Mouse (Mus musculus) midbrain, embryonic 16.5 days (tissue): ENCODE data around the gene 2310009B15Rik. TPM values are rescaled to one million over a fixed set of nuclear protein-coding genes. Genes with fewer than 3 reads are reported as not detected.

Experiments
- ATAC-seq: fragments of 200-750 bp; cut with Nextera tagmentation; 2 replicates; pipeline ENCODE4 v1.8.0; 2017; ENCODE audit warnings: moderate TSS enrichment
- H3K27ac ChIP-seq: fragments of 300-500 bp; sonication (generic); 2 replicates; pipeline ENCODE4 v1.5.1; 2014; ENCODE audit warnings: mild to moderate bottlenecking, low read length, mixed read lengths
- H3K27me3 ChIP-seq: fragments of 300-500 bp; sonication (generic); 2 replicates; pipeline ENCODE4 v1.6.1; 2014; ENCODE audit warnings: low read depth, low read length, mixed read lengths; ENCODE audit not compliant: control insufficient read depth, insufficient read depth
- H3K36me3 ChIP-seq: fragments of 300-500 bp; sonication (generic); 2 replicates; pipeline ENCODE4 v1.6.1; 2014; ENCODE audit warnings: mild to moderate bottlenecking, low read length, moderate library complexity, mixed read lengths; ENCODE audit not compliant: control insufficient read depth, insufficient read depth
- H3K4me1 ChIP-seq: fragments of 300-500 bp; sonication (generic); 2 replicates; pipeline ENCODE4 v1.6.1; 2014; ENCODE audit warnings: mild to moderate bottlenecking, low read length, mixed read lengths; ENCODE audit not compliant: control insufficient read depth, insufficient read depth
- H3K4me2 ChIP-seq: fragments of 300-500 bp; sonication (generic); 2 replicates; pipeline ENCODE4 v1.6.1; 2014; ENCODE audit warnings: mild to moderate bottlenecking, low read length, mixed read lengths
- H3K4me3 ChIP-seq: fragments of 300-500 bp; sonication (generic); 2 replicates; pipeline ENCODE4 v1.5.1; 2014; ENCODE audit warnings: low read depth, mild to moderate bottlenecking, low read length, moderate library complexity, mixed read lengths
- H3K9ac ChIP-seq: fragments of 300-500 bp; sonication (generic); 2 replicates; pipeline ENCODE4 v1.6.1; 2014; ENCODE audit warnings: low read depth, low read length, mixed read lengths
- H3K9me3 ChIP-seq: fragments of 300-500 bp; sonication (generic); replicated peaks from 2 replicates; pipeline ENCODE4 v1.6.1; 2014; ENCODE audit warnings: mild to moderate bottlenecking, low read length, mixed read lengths; ENCODE audit not compliant: control insufficient read depth, poor library complexity, severe bottlenecking
- WGBS: fragments of 180-500 bp; shearing (Covaris S2); extraction: QIAGEN DNeasy Blood & Tissue Kit; methylation state at CpG from one replicate; pipeline ENCODE4 v1.1.7; 2014; 5-methylcytosine and 5-hydroxymethylcytosine counted together
- polyA plus RNA-seq: library from polyadenylated mRNA; unstranded; fragments of >200 nt; fragmentation: Nextera tagmentation; extraction: Ambion mirVana; gene quantifications from 2 replicates; pipeline ENCODE4 v1.2.1, GENCODE M21; 2015

2310009B15Rik gene
- polyA plus RNA-seq, 1 experiment from 2014 or later: 36.3 TPM

GRCm38 (mm10) chr1:138850823-138851222 lies 5.8 kb downstream of the 2310009B15Rik start:
- Histone ChIP-seq H3K4me1 (peaks cover 14% of the 10 kb centered on the region), H3K9me3 (no peaks in the 10 kb centered on the region), H3K36me3 (no peaks in the 10 kb centered on the region), H3K27ac (no peak overlapping the region), H3K27me3 (peaks cover 3% of the 10 kb centered on the region), H3K9ac (no peak overlapping the region), H3K4me3 (no peak overlapping the region), H3K4me2 (no peak overlapping the region)
- 91% methylated on average over 1 of the region's 1 CpGs for WGBS
- ATAC-seq: no peak

- Histone ChIP-seq H3K9me3 (no peaks in the 10 kb centered on the region), H3K27ac (no peak overlapping the region), H3K9ac (no peak overlapping the region), H3K27me3 (peaks cover 8% of the 10 kb centered on the region), H3K4me2 (no peak overlapping the region), H3K4me1 (peaks cover 11% of the 10 kb centered on the region), H3K36me3 (no peaks in the 10 kb centered on the region), H3K4me3 (no peak overlapping the region)
- no peak for ATAC-seq
- WGBS: 58% methylated on average over 2 of the region's 4 CpGs
These were observed 6.5 kb downstream of the 2310009B15Rik start for GRCm38 (mm10) chr1:138850161-138850539.

GRCm38 (mm10) chr1:138849531-138850160 lies 7.0 kb downstream of the 2310009B15Rik start:
- 4% methylated on average over 8 of the region's 8 CpGs for WGBS
- H3K4me1 ChIP-seq: peaks cover 6% of the 10 kb centered on the region
- peak overlapping the region; percentile 90; the same call in 1 of the 2 replicates for H3K27ac ChIP-seq
- peaks cover 9% of the 10 kb centered on the region for H3K27me3 ChIP-seq
- H3K4me2 ChIP-seq: peak overlapping the region; percentile 68
- H3K9me3 ChIP-seq: no peaks in the 10 kb centered on the region
- peak overlapping the region; percentile 50 for H3K4me3 ChIP-seq
- H3K9ac ChIP-seq: no peak overlapping the region
- ATAC-seq: no peak
- H3K36me3 ChIP-seq: no peaks in the 10 kb centered on the region

GRCm38 (mm10) chr1:138848511-138849109 lies 8.0 kb downstream of the 2310009B15Rik start, which contains the start of gene Lhx9:
Gene Lhx9, minus strand, starts transcription at chr1:138848577.
- peak; percentile 79 for ATAC-seq
- WGBS: under 1% methylated on average over 32 of the region's 33 CpGs
- H3K9me3 ChIP-seq: no peaks in the 10 kb centered on the region
- H3K9ac ChIP-seq: peak within 1 kb of the TSS; percentile 65
- H3K27me3 ChIP-seq: peaks cover 12% of the 10 kb centered on the region
- H3K36me3 ChIP-seq: no peaks in the 10 kb centered on the region
- peak within 1 kb of the TSS; percentile 94 for H3K27ac ChIP-seq
- peak within 1 kb of the TSS; percentile 68 for H3K4me2 ChIP-seq
- H3K4me1 ChIP-seq: peaks cover 6% of the 10 kb centered on the region; the same call in 1 of the 2 replicates
- peak within 1 kb of the TSS; percentile 50 for H3K4me3 ChIP-seq

DNA sequence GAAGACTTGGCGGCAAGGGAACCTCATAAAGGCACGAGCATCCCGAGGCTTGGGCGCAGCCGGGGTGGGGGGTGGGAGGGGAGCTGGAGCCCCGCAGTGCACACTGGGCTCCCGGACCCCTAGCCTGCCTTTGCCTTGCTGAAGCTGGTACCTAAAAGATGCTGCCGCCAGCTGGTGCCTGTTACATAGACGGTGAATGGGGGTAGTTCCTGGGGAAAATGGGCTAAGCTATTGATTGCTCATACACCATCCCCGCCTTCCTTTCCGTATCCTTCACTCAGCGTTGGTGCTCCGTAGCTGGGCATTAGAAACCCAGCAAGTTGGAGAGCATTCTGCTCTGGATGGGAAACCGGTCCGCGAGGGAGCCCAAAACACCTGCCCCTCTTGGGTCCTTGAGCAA lies 8.6 kb downstream of the 2310009B15Rik start:
- Histone ChIP-seq H3K27me3 (peaks cover 12% of the 10 kb centered on the region), H3K9ac (peak overlapping the region; percentile 65), H3K4me1 (peaks cover 6% of the 10 kb centered on the region; the same call in 1 of the 2 replicates), H3K36me3 (no peaks in the 10 kb centered on the region), H3K27ac (peak overlapping the region; percentile 90), H3K4me3 (peak overlapping the region; percentile 50), H3K4me2 (peak overlapping the region; percentile 68), H3K9me3 (no peaks in the 10 kb centered on the region)
- WGBS: under 1% methylated on average over 16 of the region's 16 CpGs
- peak; percentile 64 for ATAC-seq

GRCm38 (mm10) chr1:138847146-138847545 lies 9.5 kb downstream of the 2310009B15Rik start:
- no peaks in the 10 kb centered on the region for H3K9me3 ChIP-seq
- H3K4me3 ChIP-seq: peak overlapping the region; percentile 50
- peak overlapping the region; percentile 65 for H3K9ac ChIP-seq
- H3K4me1 ChIP-seq: peaks cover 6% of the 10 kb centered on the region; the same call in 1 of the 2 replicates
- H3K4me2 ChIP-seq: peak overlapping the region; percentile 2
- peak overlapping the region; percentile 94 for H3K27ac ChIP-seq
- H3K36me3 ChIP-seq: no peaks in the 10 kb centered on the region
- H3K27me3 ChIP-seq: peaks cover 12% of the 10 kb centered on the region
- no peak for ATAC-seq
- WGBS: under 1% methylated on average over 21 of the region's 21 CpGs

GRCm38 (mm10) chr1:138846581-138846980 lies 10.1 kb downstream of the 2310009B15Rik start:
- Histone ChIP-seq H3K9ac (peak overlapping the region; percentile 58), H3K9me3 (no peaks in the 10 kb centered on the region)

DNA sequence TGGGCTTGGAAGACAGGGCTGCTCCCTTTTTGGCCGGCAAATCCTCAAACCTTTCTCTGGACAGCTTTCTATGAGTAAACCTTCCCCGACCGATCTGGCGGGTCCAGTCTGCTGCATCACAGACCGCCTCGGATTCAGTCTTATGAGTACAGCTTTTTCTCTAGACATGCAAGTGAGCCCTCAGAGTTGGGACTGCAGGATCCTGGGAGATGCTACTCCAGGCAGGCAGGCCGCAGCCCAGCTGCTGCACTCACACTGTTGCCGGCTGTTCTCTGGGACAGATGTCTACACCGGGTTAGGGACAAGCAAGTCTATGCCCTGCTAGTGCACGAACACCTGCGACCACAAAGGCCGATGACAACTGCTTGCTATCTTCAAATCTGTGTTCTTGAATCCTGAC lies 10.5 kb downstream of the 2310009B15Rik start:
- WGBS: 4% methylated on average over 12 of the region's 12 CpGs
- peaks cover 12% of the 10 kb centered on the region for H3K27me3 ChIP-seq
- peak overlapping the region; percentile 47 for H3K4me2 ChIP-seq
- peak overlapping the region; percentile 50 for H3K4me3 ChIP-seq
- H3K9ac ChIP-seq: peak overlapping the region; percentile 58
- H3K36me3 ChIP-seq: no peaks in the 10 kb centered on the region
- no peaks in the 10 kb centered on the region for H3K9me3 ChIP-seq
- H3K27ac ChIP-seq: peak overlapping the region; percentile 94
- H3K4me1 ChIP-seq: peaks cover 6% of the 10 kb centered on the region; the same call in 1 of the 2 replicates
- no peak for ATAC-seq

More at GRCm38 (mm10) chr1:138846581-138846980, 10.1 kb downstream of the 2310009B15Rik start:
- Histone ChIP-seq H3K36me3 (no peaks in the 10 kb centered on the region), H3K4me3 (peak overlapping the region; percentile 50), H3K27ac (peak overlapping the region; percentile 94), H3K4me1 (peaks cover 6% of the 10 kb centered on the region; the same call in 1 of the 2 replicates), H3K4me2 (peak overlapping the region; percentile 47), H3K27me3 (peaks cover 12% of the 10 kb centered on the region)
- ATAC-seq: no peak
- WGBS: 2% methylated on average over 9 of the region's 9 CpGs

DNA sequence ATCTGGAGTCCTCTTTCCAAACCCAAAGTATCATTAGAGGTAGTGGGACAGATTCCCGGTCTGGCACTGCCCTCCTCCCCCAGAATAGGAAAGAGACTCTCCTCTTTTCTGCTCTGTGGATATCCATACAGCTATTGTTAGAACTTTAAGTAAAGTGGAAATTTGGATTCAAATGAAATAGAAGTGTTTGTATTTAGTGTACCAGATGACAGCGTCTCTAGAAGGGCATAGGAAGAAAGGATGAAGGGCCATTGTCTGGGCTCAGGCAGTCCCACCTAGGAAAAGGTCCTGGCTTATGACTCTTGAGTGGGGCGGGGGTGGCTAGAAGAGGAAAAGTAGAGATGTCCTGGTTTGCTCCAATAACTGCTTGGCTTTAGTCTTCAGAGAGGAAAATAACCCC lies 11.2 kb downstream of the 2310009B15Rik start:
- 8% methylated on average over 3 of the region's 3 CpGs for WGBS
- Histone ChIP-seq H3K9ac (peak overlapping the region; percentile 58), H3K9me3 (no peaks in the 10 kb centered on the region)

More for the DNA sequence above, 11.2 kb downstream of the 2310009B15Rik start:
- Histone ChIP-seq H3K36me3 (no peaks in the 10 kb centered on the region), H3K4me3 (peak overlapping the region; percentile 50), H3K4me1 (peaks cover 6% of the 10 kb centered on the region; the same call in 1 of the 2 replicates), H3K27me3 (peaks cover 12% of the 10 kb centered on the region; the same call in 1 of the 2 replicates), H3K4me2 (peak overlapping the region; percentile 47), H3K27ac (peak overlapping the region; percentile 94)
- ATAC-seq: no peak
